Mouse (Mus musculus) small intestine, adult 2 months (tissue): ENCODE measurements around the gene Scap. TPM values are rescaled to one million over a fixed set of nuclear protein-coding genes. Genes with fewer than 3 reads are reported as not detected.
"Not testable (repeated sequence)": the region's sequence is repeated elsewhere in the genome, so short reads cannot be mapped to it uniquely, and the experiment has no call there.

Experiments used
- H3K27ac ChIP-seq: fragments of 200-500 bp; 2 replicates; pipeline ENCODE4 v1.5.1; 2012; ENCODE audit warnings: low read depth, low read length, control low read depth, inconsistent platforms; ENCODE audit not compliant: insufficient read depth
- H3K27me3 ChIP-seq: fragments of 200-500 bp; 2 replicates; pipeline ENCODE4 v1.6.1; 2012; ENCODE audit warnings: mild to moderate bottlenecking, moderate library complexity, low read length, inconsistent platforms; ENCODE audit not compliant: control insufficient read depth, insufficient read depth
- H3K36me3 ChIP-seq: fragments of 200-500 bp; 2 replicates; pipeline ENCODE4 v1.6.1; 2012; ENCODE audit warnings: mild to moderate bottlenecking, low read length, control low read depth, inconsistent platforms; ENCODE audit not compliant: control insufficient read depth, insufficient read depth
- H3K4me1 ChIP-seq: fragments of 200-500 bp; 2 replicates; pipeline ENCODE4 v1.6.1; 2012; ENCODE audit warnings: low read length, inconsistent platforms, mixed read lengths; ENCODE audit not compliant: control insufficient read depth, insufficient read depth, insufficient read length
- H3K4me3 ChIP-seq: fragments of 200-500 bp; 2 replicates; pipeline ENCODE4 v1.5.1; 2012; ENCODE audit warnings: low read depth, mild to moderate bottlenecking, control low read depth, inconsistent platforms, low read length, moderate library complexity
- CTCF ChIP-seq: fragments of 200-500 bp; IDR thresholded peaks from 2 replicates; pipeline ENCODE4 v1.5.1; 2012; ENCODE audit warnings: low read depth, mild to moderate bottlenecking, control low read depth, inconsistent platforms, low read length, moderate library complexity, mixed read lengths; ENCODE audit not compliant: insufficient replicate concordance, insufficient read length; ENCODE audit errors: extremely low read depth
- POLR2A ChIP-seq: fragments of 200-500 bp; IDR thresholded peaks from 2 replicates; pipeline ENCODE4 v1.6.1; 2012; ENCODE audit warnings: low read depth, mild to moderate bottlenecking, control low read depth, inconsistent platforms, low read length, moderate library complexity
- WGBS: fragments of 180-500 bp; shearing (Covaris S2); methylation state at CpG from one replicate; pipeline ENCODE4 v1.1.7; 2018; 5-methylcytosine and 5-hydroxymethylcytosine counted together
- polyA plus RNA-seq: library from polyadenylated mRNA; depleted of rRNA; stranded (reverse); fragments of >200 nt; gene quantifications from 2 replicates; pipeline ENCODE4 v1.2.3, GENCODE M21; 2012

Gene Scap
- polyA plus RNA-seq, 1 experiment: 34.9 TPM

DNA sequence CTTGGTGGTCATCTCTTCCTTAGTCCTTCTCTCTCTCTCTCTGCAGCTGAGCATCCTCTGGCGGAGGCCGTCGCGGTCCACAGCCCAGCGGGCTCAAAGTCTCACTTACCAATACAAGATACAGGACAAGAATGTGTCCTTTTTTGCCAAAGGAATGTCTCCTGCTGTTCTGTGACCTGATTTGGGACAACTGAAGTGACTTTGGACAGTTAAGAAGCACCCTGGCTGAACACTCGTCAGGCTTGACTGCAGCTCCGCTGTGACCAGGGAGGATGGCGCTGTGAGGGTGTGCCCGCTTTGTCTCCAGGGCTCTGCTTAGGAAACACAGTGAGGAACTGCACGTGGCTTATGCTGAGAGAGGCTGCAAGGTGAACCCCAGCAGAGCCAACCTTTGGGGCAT is 12.3 kb upstream of the Scap start:
- peaks cover 3% of the 10 kb centered on the region for H3K36me3 ChIP-seq
- 92% methylated on average over 10 of the region's 10 CpGs for WGBS
- no peak overlapping the region for H3K4me3 ChIP-seq
- H3K27ac ChIP-seq: no peak overlapping the region
- no peaks in the 10 kb centered on the region for H3K4me1 ChIP-seq
- TF ChIP-seq POLR2A (no peak), CTCF (no peak)
- no peaks in the 10 kb centered on the region for H3K27me3 ChIP-seq

DNA sequence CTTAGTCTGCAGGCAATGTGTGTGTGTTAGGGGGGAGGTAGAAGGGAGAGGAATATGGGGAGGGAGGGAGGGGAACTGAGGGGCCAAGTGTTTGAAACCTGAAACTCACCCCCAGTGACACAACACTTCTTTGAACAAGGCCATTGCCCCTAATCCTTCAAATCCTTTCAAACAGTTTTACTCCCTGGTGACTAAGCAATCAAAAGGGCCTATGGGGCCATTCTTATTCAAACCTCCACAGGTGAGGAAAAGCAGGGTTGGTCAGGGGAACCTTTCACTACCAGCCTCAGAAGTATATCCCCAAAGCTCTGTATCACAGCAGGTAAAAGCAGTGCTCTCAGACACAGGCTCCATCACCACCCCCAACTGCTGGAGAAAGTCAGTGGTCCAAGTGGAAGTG is 10.1 kb upstream of the Scap start:
- Histone ChIP-seq H3K27ac (no peak overlapping the region), H3K27me3 (no peaks in the 10 kb centered on the region), H3K4me3 (no peak overlapping the region), H3K36me3 (no peaks in the 10 kb centered on the region), H3K4me1 (no peaks in the 10 kb centered on the region)
- no peak for TF ChIP-seq CTCF
- TF ChIP-seq POLR2A: no peak

DNA sequence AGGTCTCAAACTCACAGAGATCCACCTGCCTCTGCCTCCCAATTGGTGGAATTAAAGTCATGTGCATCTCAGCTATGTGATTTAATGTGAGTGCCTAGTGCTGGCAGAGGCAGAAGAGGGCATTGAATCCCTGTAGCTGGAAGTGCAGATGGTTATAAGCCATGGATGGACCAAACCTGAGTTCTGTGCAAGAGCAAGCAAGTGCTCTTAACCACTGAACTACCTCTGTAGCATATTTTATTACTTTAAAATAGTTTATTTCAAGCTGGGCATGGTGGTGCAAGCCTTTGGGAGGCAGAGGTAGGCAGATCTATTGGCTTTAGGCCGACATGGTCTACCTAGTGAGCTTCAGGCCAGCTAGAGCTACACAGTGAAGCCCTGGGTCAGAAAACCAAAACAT is 8.9 kb upstream of the Scap start:
- 89% methylated on average over 1 of the region's 1 CpGs for WGBS

DNA sequence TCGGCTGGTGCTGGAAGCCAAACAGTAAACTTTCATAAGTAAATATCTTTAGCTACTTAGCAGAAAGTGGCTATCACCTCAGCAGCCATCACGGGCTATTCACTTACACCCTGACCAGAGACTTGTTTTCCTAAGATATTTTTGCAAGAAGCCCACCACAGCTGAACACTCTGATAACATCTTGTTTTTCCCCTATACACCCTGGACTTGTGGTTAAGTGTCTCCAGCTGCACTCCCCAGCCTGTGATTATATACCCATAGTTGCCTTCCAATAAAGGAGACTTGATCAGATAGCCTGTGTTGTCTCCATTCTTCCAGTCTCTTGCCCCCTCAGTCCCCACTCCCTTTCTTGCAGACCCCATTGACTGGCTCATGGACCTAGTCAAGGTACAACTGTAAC is 4.9 kb upstream of the Scap start:
- Histone ChIP-seq H3K27me3 (no peaks in the 10 kb centered on the region), H3K27ac (no peak overlapping the region), H3K36me3 (no peaks in the 10 kb centered on the region), H3K4me1 (peaks cover 3% of the 10 kb centered on the region; the same call in 1 of the 2 replicates), H3K4me3 (no peak overlapping the region)
- WGBS: 67% methylated on average over 2 of the region's 2 CpGs
- TF ChIP-seq POLR2A (no peak), CTCF (no peak)

More for the DNA sequence above, 8.9 kb upstream of the Scap start:
- H3K27me3 ChIP-seq: no peaks in the 10 kb centered on the region
- no peak overlapping the region for H3K27ac ChIP-seq
- TF ChIP-seq POLR2A (no peak), CTCF (no peak)
- H3K4me3 ChIP-seq: no peak overlapping the region
- H3K4me1 ChIP-seq: peaks cover 2% of the 10 kb centered on the region; the same call in 1 of the 2 replicates
- no peaks in the 10 kb centered on the region for H3K36me3 ChIP-seq

DNA sequence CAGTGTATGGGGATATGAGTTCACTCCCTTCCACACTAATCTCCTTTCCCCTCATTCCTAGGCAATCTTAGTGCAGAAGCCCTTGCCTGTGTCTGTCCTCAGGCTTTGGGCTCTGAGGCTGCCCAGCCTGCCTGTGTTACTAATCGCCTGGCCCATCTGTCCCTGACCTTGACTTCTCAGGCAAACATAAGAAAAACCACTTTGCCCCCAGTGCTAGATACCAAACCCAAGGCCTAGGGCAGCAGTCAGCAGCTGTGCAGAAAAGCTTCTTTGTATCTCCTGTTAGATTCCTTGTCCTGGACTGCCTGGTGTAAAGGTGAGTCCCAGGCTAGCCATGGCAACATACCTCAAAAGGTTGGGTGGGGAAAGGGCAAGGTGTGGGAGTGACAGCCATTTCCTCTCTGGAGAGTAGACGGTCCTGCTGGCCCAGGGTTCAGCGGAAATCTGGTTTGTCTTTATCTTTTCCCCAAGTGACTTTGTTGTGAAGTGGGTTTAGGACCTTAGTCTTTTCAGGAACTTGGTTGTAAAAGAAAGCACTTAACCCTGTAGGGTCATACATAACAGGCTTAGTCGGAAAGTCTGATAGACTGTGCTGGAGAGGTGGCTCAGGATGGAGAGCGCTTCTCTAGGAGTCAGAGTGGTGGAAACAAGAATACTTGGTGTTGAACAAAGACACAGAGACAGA is 4.0 kb upstream of the Scap start:
- Histone ChIP-seq H3K27ac (no peak overlapping the region), H3K27me3 (no peaks in the 10 kb centered on the region), H3K4me3 (no peak overlapping the region), H3K4me1 (peaks cover 3% of the 10 kb centered on the region; the same call in 1 of the 2 replicates), H3K36me3 (no peaks in the 10 kb centered on the region)
- no peak for TF ChIP-seq POLR2A
- WGBS: 46% methylated on average over 5 of the region's 5 CpGs

DNA sequence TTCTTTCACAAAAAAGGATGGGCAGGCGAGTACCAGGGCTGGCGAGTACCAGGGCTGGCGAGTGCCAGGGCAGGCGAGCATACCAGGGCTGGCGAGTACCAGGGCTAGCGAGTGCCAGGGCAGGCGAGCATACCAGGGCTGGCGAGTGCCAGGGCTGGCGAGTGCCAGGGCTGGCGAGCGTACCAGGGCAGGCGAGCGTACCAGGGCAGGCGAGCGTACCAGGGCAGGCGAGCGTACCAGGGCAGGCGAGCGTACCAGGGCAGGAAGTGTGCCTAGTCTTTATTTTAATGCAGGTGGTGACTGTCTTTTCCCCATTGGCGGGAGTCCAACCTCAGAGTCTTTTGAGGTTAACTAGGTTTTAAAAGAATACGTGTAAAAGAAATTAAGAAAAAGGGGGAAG is 3.4 kb upstream of the Scap start:
- no peak for TF ChIP-seq CTCF
- no peak for TF ChIP-seq POLR2A
- Histone ChIP-seq H3K27ac (no peak overlapping the region), H3K36me3 (no peaks in the 10 kb centered on the region), H3K4me1 (peaks cover 5% of the 10 kb centered on the region; the same call in 1 of the 2 replicates), H3K4me3 (no peak overlapping the region), H3K27me3 (no peaks in the 10 kb centered on the region)
- WGBS: 68% methylated on average over 21 of the region's 21 CpGs

DNA sequence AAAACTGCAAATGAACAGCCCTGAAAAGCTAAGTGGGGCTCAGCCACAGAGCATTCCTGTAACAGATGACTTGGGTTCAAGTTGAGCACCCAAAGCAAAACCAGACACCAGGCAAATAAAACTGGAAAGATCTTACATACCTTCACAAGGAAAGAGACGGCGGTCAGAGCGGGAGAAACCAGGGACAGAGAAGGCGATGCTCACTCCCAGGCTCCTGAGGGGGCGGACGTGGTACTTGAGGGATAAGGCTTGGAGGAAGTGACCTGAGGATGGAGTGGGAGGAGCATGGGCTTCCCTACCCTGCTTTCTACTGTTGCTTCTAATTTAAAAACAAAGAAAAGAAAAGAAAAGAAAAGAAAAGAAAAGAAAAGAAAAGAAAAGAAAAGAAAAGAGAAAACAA is 2.7 kb upstream of the Scap start:
- Histone ChIP-seq H3K4me1 (peaks cover 5% of the 10 kb centered on the region; the same call in 1 of the 2 replicates), H3K36me3 (no peaks in the 10 kb centered on the region), H3K4me3 (no peak overlapping the region), H3K27ac (no peak overlapping the region), H3K27me3 (no peaks in the 10 kb centered on the region)
- TF ChIP-seq POLR2A (no peak), CTCF (no peak)
- WGBS: 56% methylated on average over 6 of the region's 6 CpGs

DNA sequence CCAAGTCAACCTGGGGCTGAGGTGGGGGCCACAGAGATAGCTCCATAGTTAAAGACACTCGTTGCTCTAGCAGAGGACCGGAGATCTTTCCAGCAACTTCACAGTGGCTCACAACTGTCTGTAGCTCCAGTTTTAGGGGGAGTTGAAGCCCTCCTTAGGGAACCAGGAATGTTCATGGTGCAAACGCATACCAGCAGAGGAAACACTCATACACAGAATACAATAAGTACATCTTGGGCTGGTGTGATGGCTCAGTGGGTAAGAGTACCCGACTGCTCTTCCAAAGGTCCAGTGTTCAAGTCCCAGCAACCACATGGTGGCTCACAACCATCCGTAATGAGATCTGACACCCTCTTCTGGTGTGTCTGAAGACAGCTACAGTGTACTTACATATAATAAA is 2.2 kb upstream of the Scap start:
- not testable (repeated sequence) for H3K27ac ChIP-seq, H3K4me1 ChIP-seq, H3K36me3 ChIP-seq, H3K4me3 ChIP-seq, H3K27me3 ChIP-seq
- WGBS: 90% methylated on average over 5 of the region's 5 CpGs
